Mouse (Mus musculus) limb, embryonic 12.5 days (tissue): ENCODE measurements around the gene Tph2. TPM values are rescaled to one million over a fixed set of nuclear protein-coding genes. Genes with fewer than 3 reads are reported as not detected.
"Not testable (repeated sequence)": the region's sequence is repeated elsewhere in the genome, so short reads cannot be mapped to it uniquely, and the experiment has no call there.

Source experiments
- ATAC-seq: fragments of 200-750 bp; cut with Nextera tagmentation; 2 replicates; pipeline ENCODE4 v1.8.0; 2017; ENCODE audit warnings: low read depth, moderate TSS enrichment; ENCODE audit not compliant: insufficient number of reproducible peaks, insufficient read depth, low FRiP score, low TSS enrichment
- H3K27ac ChIP-seq: fragments of 300-500 bp; sonication (generic); 2 replicates; pipeline ENCODE4 v1.5.1; 2016; ENCODE audit warnings: mild to moderate bottlenecking, moderate library complexity
- H3K27me3 ChIP-seq: fragments of 300-500 bp; sonication (generic); 2 replicates; pipeline ENCODE4 v1.6.1; 2016; ENCODE audit warnings: mild to moderate bottlenecking, moderate library complexity
- H3K36me3 ChIP-seq: fragments of 300-500 bp; sonication (generic); 2 replicates; pipeline ENCODE4 v1.6.1; 2016; ENCODE audit warnings: mild to moderate bottlenecking, moderate library complexity
- H3K4me1 ChIP-seq: fragments of 300-500 bp; sonication (generic); replicated peaks from 2 replicates; pipeline ENCODE4 v1.6.1; 2016
- H3K4me2 ChIP-seq: fragments of 300-500 bp; sonication (generic); 2 replicates; pipeline ENCODE4 v1.6.1; 2016; ENCODE audit warnings: mild to moderate bottlenecking, moderate library complexity
- H3K4me3 ChIP-seq: fragments of 300-500 bp; sonication (generic); replicated peaks from 2 replicates; pipeline ENCODE4 v1.5.1; 2016; ENCODE audit warnings: mild to moderate bottlenecking
- H3K9ac ChIP-seq: fragments of 300-500 bp; sonication (generic); replicated peaks from 2 replicates; pipeline ENCODE4 v1.6.1; 2016; ENCODE audit warnings: mild to moderate bottlenecking, moderate library complexity
- H3K9me3 ChIP-seq: fragments of 300-500 bp; sonication (generic); 2 replicates; pipeline ENCODE4 v1.6.1; 2016; ENCODE audit warnings: mild to moderate bottlenecking, moderate library complexity
- WGBS: fragments of 180-500 bp; shearing (Covaris S2); methylation state at CpG from one replicate; pipeline ENCODE4 v1.1.7; 2016; 5-methylcytosine and 5-hydroxymethylcytosine counted together
- polyA plus RNA-seq: library from polyadenylated mRNA; unstranded; fragments of >200 nt; fragmentation: Nextera tagmentation; extraction: Ambion mirVana; gene quantifications from 2 replicates; pipeline ENCODE4 v1.2.1, GENCODE M21; 2016

The Tph2 gene
- polyA plus RNA-seq, 1 experiment from 2014 or later, result not detected

DNA sequence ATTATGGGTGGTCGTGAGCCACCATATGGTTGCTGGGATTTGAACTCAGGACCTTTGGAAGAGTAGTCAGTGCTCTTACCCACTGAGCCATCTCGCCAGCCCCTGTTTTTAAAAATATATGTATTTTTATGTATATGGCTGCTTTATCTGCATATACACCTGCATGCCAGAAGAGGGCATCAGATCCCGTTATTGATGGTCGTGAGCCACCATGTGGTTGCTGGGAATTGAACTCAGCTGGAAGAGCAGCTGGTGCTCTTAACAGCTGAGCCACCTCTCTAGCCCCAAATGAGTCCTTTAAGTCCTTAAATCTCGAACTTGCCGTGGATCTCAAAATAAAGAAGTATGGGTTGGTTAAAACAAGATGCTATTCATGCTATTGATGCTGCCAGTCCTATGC is 6.8 kb downstream of the Tph2 start:
- not testable (repeated sequence) for H3K36me3 ChIP-seq, H3K9ac ChIP-seq, H3K27me3 ChIP-seq, ATAC-seq, H3K27ac ChIP-seq, H3K4me2 ChIP-seq, H3K9me3 ChIP-seq, H3K4me1 ChIP-seq, H3K4me3 ChIP-seq
- 58% methylated on average over 6 of the region's 6 CpGs for WGBS

DNA sequence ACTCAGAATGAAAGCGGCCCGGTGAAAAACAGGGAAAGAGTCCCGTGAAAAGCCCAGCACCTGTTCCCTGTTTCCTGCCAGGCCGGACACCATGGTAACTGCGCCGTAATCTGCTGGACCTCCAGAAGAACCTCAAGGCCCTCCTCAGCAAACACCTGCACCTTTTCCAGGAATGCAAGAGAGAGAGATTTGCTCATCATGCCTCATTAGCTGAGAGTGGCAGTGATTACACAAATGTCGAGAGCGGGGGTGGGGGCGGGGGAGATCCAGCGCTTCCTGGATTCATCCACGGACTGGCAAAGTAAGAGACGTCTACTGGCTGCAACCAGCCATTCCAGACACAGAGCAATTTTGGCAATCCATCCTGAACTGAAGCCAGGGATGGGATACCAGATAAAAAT is 9.2 kb downstream of the Tph2 start:
- Histone ChIP-seq H3K36me3 (no peaks in the 10 kb centered on the region), H3K9ac (no peak overlapping the region), H3K4me3 (no peak overlapping the region), H3K4me1 (no peaks in the 10 kb centered on the region; the same call in 1 of the 2 replicates), H3K27me3 (no peaks in the 10 kb centered on the region), H3K9me3 (no peaks in the 10 kb centered on the region), H3K4me2 (no peak overlapping the region), H3K27ac (no peak overlapping the region)
- no peak for ATAC-seq
- WGBS, result 52% methylated on average over 12 of the region's 12 CpGs

DNA sequence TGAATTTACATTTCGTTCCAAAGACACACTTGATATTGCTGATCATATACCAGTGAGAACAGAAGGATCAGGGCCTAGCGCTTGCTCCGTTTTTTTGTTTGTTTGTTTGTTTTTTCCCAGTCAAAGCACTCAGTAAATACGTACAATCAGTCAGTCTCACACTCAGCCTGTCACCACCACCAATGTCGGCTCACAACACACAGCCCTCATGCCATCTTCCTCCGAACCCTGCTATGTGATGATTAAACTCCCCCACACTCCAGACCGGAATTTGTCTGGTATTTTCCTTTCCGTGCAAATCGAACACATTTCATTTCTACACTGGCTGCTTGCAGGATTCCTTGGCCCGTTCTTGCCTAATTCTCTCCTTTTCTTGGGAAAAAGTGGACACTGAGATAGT is 11.5 kb downstream of the Tph2 start:
- no peaks in the 10 kb centered on the region; the same call in 1 of the 2 replicates for H3K4me1 ChIP-seq
- no peaks in the 10 kb centered on the region for H3K36me3 ChIP-seq
- no peak overlapping the region for H3K4me3 ChIP-seq
- no peak overlapping the region for H3K27ac ChIP-seq
- 78% methylated on average over 10 of the region's 10 CpGs for WGBS
- no peaks in the 10 kb centered on the region for H3K27me3 ChIP-seq
- no peak overlapping the region for H3K9ac ChIP-seq
- no peak overlapping the region for H3K4me2 ChIP-seq
- no peaks in the 10 kb centered on the region for H3K9me3 ChIP-seq
- ATAC-seq, result no peak

DNA sequence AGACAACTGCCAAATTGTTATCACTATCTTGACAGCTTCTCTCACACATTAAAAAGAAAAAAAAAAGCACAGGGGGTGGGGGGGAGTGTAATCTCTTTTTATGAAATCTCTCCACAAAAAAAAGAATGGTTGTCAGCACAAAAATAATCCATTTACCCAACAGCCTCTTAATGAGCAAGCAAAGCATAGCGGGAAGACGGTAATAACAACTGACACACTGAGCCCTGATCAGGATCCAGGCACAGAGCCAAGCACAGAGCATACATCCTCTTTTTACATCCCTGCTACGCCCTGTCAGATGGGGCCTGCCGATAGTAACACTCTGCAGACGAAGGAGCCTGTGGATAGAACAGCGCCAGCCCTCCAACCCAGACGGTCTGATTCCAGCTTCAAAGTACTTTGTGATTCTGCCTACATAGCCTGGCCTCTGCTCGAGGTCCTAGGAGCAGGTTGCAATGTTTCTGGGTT is 13.4 kb downstream of the Tph2 start:
- no peaks in the 10 kb centered on the region; the same call in 1 of the 2 replicates for H3K4me1 ChIP-seq
- H3K27me3 ChIP-seq, result no peaks in the 10 kb centered on the region
- WGBS, result 63% methylated on average over 8 of the region's 8 CpGs
- H3K36me3 ChIP-seq, result no peaks in the 10 kb centered on the region
- no peak overlapping the region for H3K4me3 ChIP-seq
- no peak for ATAC-seq
- H3K9me3 ChIP-seq, result no peaks in the 10 kb centered on the region
- no peak overlapping the region for H3K9ac ChIP-seq
- no peak overlapping the region for H3K4me2 ChIP-seq
- H3K27ac ChIP-seq, result no peak overlapping the region

DNA sequence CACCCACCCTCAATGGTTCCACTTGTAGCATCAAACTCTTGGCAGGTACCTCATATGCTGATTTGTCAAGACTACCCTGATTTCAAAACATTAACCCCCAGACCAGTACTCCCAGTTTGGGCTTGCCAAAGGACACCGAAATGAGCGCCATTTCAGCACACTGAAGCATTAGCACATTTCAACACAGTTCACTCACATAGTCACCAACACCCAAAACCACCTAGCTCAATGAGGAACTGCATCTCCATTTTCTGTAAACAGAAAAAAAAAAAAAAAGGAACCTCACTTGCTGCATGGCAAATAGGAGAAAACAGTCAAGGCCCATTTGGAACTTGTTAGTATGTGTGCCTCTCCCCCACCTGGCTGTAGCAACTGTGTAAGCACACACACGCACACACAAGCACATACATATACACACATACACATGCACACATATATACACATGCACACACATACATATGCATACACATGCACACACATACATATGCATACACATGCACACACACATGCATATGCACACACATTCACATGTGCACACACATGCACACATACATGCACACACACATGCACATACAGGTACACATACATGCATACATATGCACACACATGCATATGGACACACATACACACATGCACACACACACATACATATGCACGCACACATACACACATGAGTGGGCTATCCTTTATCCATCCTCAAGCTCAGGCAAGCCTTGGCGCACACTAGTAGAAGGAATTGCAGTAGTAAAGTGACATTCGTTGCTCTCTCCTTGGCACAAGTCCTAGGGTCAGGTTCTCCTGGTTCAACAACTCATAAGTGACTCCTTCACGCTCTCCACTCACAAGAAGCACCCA is 14.1 kb downstream of the Tph2 start:
- no peaks in the 10 kb centered on the region for H3K9me3 ChIP-seq
- no peak overlapping the region for H3K4me2 ChIP-seq
- no peaks in the 10 kb centered on the region; the same call in 1 of the 2 replicates for H3K4me1 ChIP-seq
- H3K36me3 ChIP-seq, result no peaks in the 10 kb centered on the region
- no peak for ATAC-seq
- H3K4me3 ChIP-seq, result no peak overlapping the region
- H3K9ac ChIP-seq, result no peak overlapping the region
- WGBS, result 90% methylated on average over 7 of the region's 7 CpGs
- no peaks in the 10 kb centered on the region; the same call in 1 of the 2 replicates for H3K27me3 ChIP-seq
- H3K27ac ChIP-seq, result no peak overlapping the region

DNA sequence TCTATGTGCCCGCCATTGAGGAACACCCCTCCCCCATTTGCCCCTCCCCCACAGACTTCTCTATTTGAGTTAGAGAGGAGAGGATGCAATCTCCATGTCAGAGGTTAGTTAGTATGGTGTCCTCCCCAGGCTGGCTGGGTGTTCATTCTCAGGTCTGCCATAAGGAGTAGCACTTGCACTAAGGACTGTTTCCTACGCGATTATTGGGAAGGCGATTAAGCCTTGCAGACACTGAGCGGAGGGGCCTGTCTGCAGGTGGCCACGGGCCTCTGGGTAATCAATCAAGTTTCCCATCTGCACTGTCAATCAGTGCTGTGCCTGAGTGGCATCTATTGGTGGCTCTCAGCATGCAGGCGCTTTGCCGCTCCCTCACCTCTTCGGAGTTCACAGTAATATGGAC is 15.4 kb downstream of the Tph2 start:
- Histone ChIP-seq H3K36me3 (no peaks in the 10 kb centered on the region), H3K27ac (no peak overlapping the region), H3K4me2 (no peak overlapping the region), H3K9me3 (no peaks in the 10 kb centered on the region), H3K9ac (no peak overlapping the region), H3K4me1 (no peaks in the 10 kb centered on the region; the same call in 1 of the 2 replicates), H3K27me3 (no peaks in the 10 kb centered on the region; the same call in 1 of the 2 replicates), H3K4me3 (no peak overlapping the region)
- WGBS, result 29% methylated on average over 9 of the region's 9 CpGs
- ATAC-seq, result no peak

DNA sequence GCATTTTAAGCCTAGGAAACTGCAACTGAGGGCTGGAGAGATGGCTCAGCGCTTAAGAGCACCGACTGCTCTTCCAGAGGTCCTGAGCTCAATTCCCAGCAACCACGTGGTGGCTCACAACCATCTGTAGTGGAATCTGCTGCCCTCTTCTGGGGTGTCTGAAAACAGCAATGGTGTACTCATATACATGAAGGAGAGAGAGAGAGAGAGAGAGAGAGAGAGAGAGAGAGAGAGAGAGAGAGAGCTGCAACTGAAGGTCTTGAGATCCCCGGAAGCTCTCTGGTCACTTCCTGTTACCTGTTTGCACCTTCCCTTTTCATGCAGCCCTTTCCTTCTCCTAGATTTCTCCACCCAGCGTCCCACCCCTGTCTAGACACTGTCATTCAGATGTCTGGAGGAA is 24.5 kb downstream of the Tph2 start:
- WGBS, result 75% methylated on average over 5 of the region's 5 CpGs
- no peaks in the 10 kb centered on the region for H3K9me3 ChIP-seq
- no peak overlapping the region for H3K9ac ChIP-seq
- no peaks in the 10 kb centered on the region for H3K36me3 ChIP-seq
- H3K27me3 ChIP-seq, result peaks cover 9% of the 10 kb centered on the region; the same call in 1 of the 2 replicates
- H3K4me3 ChIP-seq, result no peak overlapping the region
- no peak overlapping the region for H3K27ac ChIP-seq
- ATAC-seq, result no peak
- no peaks in the 10 kb centered on the region for H3K4me1 ChIP-seq
- H3K4me2 ChIP-seq, result no peak overlapping the region

DNA sequence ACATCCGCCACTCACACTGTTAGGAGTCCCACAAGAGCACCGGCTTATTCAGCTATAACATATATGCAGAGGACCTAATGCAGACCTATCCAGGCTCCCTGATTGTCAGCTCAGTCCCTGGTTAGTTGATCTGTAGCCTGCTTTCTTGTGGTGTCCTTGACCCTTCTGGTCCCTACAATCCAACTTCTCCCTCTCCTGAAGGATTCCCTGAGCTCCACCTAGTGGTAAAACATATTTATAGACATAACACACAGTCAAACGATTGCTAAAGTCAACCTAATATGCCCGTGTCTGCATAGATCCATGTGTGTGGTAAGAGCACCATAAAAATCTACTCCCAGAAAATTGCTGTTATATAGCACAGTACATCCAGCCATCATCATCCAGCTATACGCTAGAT is 37.5 kb downstream of the Tph2 start:
- Histone ChIP-seq H3K9me3 (no peaks in the 10 kb centered on the region), H3K36me3 (no peaks in the 10 kb centered on the region), H3K27me3 (no peaks in the 10 kb centered on the region), H3K4me2 (no peak overlapping the region), H3K9ac (no peak overlapping the region), H3K4me3 (no peak overlapping the region), H3K4me1 (no peaks in the 10 kb centered on the region), H3K27ac (no peak overlapping the region)
- WGBS, result 64% methylated on average over 5 of the region's 5 CpGs
- no peak for ATAC-seq

DNA sequence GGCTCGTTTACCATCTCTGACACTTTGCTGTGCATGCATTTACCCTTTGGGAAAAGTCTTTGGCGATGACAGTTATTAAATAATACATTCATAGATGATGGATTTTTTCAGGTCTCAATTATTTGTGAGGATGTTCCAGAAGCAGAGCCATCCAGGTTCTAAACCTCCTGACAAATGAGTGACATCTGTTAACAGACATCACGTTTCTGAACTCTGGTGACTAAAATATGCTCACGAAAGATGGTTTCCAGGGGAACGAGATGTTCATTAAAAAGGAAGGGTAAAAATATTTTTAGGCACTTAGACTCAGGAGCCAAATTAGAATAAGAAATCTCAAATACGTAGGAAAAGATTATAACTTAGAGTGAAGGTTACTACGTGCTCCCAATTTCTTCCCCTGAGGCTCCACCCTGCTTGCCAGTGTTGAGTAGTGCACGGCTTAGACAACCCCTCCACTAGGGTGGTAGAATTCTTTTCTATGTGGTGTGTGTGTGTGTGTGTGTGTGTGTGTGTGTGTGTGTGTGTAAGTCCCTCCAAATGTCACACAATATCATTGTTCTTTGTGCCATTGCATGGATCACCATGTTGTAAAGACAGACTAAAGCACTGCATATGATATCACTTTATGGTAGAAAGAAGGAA is 38.4 kb downstream of the Tph2 start:
- no peaks in the 10 kb centered on the region for H3K36me3 ChIP-seq
- no peaks in the 10 kb centered on the region for H3K27me3 ChIP-seq
- no peaks in the 10 kb centered on the region for H3K4me1 ChIP-seq
- H3K4me3 ChIP-seq, result no peak overlapping the region
- 87% methylated on average over 8 of the region's 8 CpGs for WGBS
- H3K27ac ChIP-seq, result no peak overlapping the region
- no peaks in the 10 kb centered on the region for H3K9me3 ChIP-seq
- no peak overlapping the region for H3K9ac ChIP-seq
- ATAC-seq, result no peak
- no peak overlapping the region for H3K4me2 ChIP-seq

DNA sequence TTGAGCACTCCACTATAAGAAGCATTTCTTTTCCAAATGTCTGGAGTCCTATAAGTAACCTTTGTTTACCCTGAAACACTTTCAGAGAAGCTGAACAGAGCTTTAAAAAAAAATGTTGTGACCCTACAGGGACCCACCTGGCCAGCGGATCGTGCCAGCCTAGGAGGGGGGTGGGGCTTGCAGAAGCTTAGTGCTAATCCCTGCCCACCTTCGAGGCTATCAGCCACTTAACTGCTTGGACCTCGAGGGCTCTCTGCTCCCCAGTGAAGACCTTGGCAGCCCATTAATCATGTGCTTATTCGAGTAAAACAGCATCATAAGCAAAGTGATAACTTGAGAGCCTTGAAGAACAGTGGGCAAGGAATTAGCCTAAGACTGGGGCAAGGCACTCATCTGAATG is 40.3 kb downstream of the Tph2 start:
- H3K9ac ChIP-seq, result no peak overlapping the region
- H3K4me3 ChIP-seq, result no peak overlapping the region
- WGBS, result 36% methylated on average over 5 of the region's 5 CpGs
- H3K27ac ChIP-seq, result no peak overlapping the region
- H3K9me3 ChIP-seq, result no peaks in the 10 kb centered on the region
- ATAC-seq, result no peak
- H3K27me3 ChIP-seq, result no peaks in the 10 kb centered on the region
- no peak overlapping the region for H3K4me2 ChIP-seq
- no peaks in the 10 kb centered on the region for H3K4me1 ChIP-seq
- no peaks in the 10 kb centered on the region for H3K36me3 ChIP-seq

DNA sequence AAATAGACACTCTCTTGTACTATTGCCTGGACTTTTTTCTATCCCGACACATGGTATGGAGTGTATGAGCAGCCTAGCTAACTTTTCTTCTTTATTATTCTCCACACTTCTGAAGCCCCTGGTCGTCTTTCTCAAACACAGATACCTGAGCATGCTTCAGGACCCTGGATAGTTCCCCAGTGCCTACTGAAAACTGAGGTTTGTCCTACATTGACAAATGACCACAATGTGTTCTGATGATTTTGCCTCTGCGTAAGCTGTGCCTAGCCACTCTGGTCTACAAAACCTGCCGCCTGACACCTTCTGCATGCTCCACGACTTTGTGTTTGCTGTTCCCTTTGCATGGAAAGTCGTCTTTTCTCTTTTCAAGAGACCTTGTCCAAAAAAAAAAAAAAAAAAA is 41.2 kb downstream of the Tph2 start:
- no peaks in the 10 kb centered on the region for H3K4me1 ChIP-seq
- no peak overlapping the region for H3K4me2 ChIP-seq
- no peaks in the 10 kb centered on the region for H3K9me3 ChIP-seq
- H3K4me3 ChIP-seq, result no peak overlapping the region
- H3K9ac ChIP-seq, result no peak overlapping the region
- no peak overlapping the region for H3K27ac ChIP-seq
- H3K27me3 ChIP-seq, result no peaks in the 10 kb centered on the region
- ATAC-seq, result no peak
- H3K36me3 ChIP-seq, result no peaks in the 10 kb centered on the region
- WGBS, result 50% methylated on average over 6 of the region's 6 CpGs
